Mouse (Mus musculus) kidney, postnatal 4 days (tissue): ENCODE measurements around the gene Armc3.

ENCODE experiments used
- DNase-seq, 2 experiments: peaks; one replicate each; pipeline ENCODE4 v3.0.0; 2021; ENCODE audit warnings: mixed read lengths in 2 of 2

Armc3 gene

GRCm38 (mm10) chr2:19353158-19353557, 154.1 kb downstream of the Armc3 start:
- no peak for DNase-seq
